Mouse (Mus musculus) urinary bladder, adult 18-20 months (tissue): ENCODE measurements around the gene Spaca6.
"Not testable (repeated sequence)": the region's sequence is repeated elsewhere in the genome, so short reads cannot be mapped to it uniquely, and the experiment has no call there.

Source experiments
- DNase-seq, 2 experiments: peaks; one replicate each; pipeline ENCODE4 v3.0.0; 2022; ENCODE audit warnings: low spot score in 2 of 2, mixed read lengths in 2 of 2

The Spaca6 gene

GRCm38 (mm10) chr17:17844606-17845005 lies 17.6 kb downstream of the Spaca6 start:
- not testable (repeated sequence) for DNase-seq

- peak in 1 of 2 experiments; percentile 28 for DNase-seq
Observed at GRCm38 (mm10) chr17:17845187-17846027, 18.4 kb downstream of the Spaca6 start.

GRCm38 (mm10) chr17:17848988-17849387 lies 22.0 kb downstream of the Spaca6 start:
- DNase-seq, result no peak

- DNase-seq, result no peak
Observed at GRCm38 (mm10) chr17:17849906-17850712, 23.2 kb downstream of the Spaca6 start.

GRCm38 (mm10) chr17:17855064-17855838 lies 28.3 kb downstream of the Spaca6 start, which contains the start of gene Has1:
Has1 (minus strand) TSS chr17:17855205.
- DNase-seq, result no peak

GRCm38 (mm10) chr17:17856612-17857011 lies 29.7 kb downstream of the Spaca6 start:
- DNase-seq, result no peak

- DNase-seq, result no peak
Observed at GRCm38 (mm10) chr17:17857446-17857845, 30.5 kb downstream of the Spaca6 start.

- no peak for DNase-seq
Observed at GRCm38 (mm10) chr17:17860110-17860509, 33.2 kb downstream of the Spaca6 start.

- DNase-seq, result no peak
Observed at GRCm38 (mm10) chr17:17862360-17862759, 35.4 kb downstream of the Spaca6 start.

- no peak for DNase-seq
Observed at GRCm38 (mm10) chr17:17865168-17865567, 38.2 kb downstream of the Spaca6 start.

GRCm38 (mm10) chr17:17866801-17867469 lies 40.0 kb downstream of the Spaca6 start:
- no peak for DNase-seq

- DNase-seq, result no peak
Observed at GRCm38 (mm10) chr17:17870892-17871550, 44.1 kb downstream of the Spaca6 start.

- no peak for DNase-seq
Observed at GRCm38 (mm10) chr17:17871697-17872096, 44.7 kb downstream of the Spaca6 start.

- DNase-seq, result no peak
Observed at GRCm38 (mm10) chr17:17879347-17879746, 52.4 kb downstream of the Spaca6 start.

- DNase-seq, result no peak
Observed at GRCm38 (mm10) chr17:17882672-17883071, 55.7 kb downstream of the Spaca6 start.

GRCm38 (mm10) chr17:17883840-17884239 lies 56.9 kb downstream of the Spaca6 start, which contains the start of gene Fpr1:
Fpr1 (minus strand) TSS chr17:17883940.
- DNase-seq, result no peak

GRCm38 (mm10) chr17:17887774-17888248 lies 60.9 kb downstream of the Spaca6 start, which contains the start of the genes Fpr2 and Fpr3:
Fpr2 (plus strand) TSS chr17:17887824.
Fpr3 (plus strand) TSS chr17:17887852.
- DNase-seq, result no peak

- no peak for DNase-seq
Observed at GRCm38 (mm10) chr17:17889732-17890425, 62.9 kb downstream of the Spaca6 start.
